Mouse (Mus musculus) stomach, postnatal 0 days (tissue): ENCODE data around the gene Zmpste24. TPM values are rescaled to one million over a fixed set of nuclear protein-coding genes. Genes with fewer than 3 reads are reported as not detected.

Experiments used
- ATAC-seq: fragments of 200-750 bp; cut with Nextera tagmentation; 2 replicates; pipeline ENCODE4 v1.8.0; 2017; ENCODE audit not compliant: low FRiP score, low TSS enrichment
- DNase-seq: peaks from one replicate; pipeline ENCODE4 v3.0.0-alpha.2; 2016; ENCODE audit warnings: low spot score
- H3K27ac ChIP-seq: fragments of 300-500 bp; sonication (generic); replicated peaks from 2 replicates; pipeline ENCODE4 v1.5.1; 2014; ENCODE audit warnings: mild to moderate bottlenecking, control low read depth
- H3K27me3 ChIP-seq: fragments of 300-500 bp; sonication (generic); 2 replicates; pipeline ENCODE4 v1.6.1; 2014; ENCODE audit warnings: low read length; ENCODE audit not compliant: control insufficient read depth, insufficient read depth
- H3K36me3 ChIP-seq: fragments of 300-500 bp; sonication (generic); 2 replicates; pipeline ENCODE4 v1.6.1; 2014; ENCODE audit warnings: low read length, mixed read lengths; ENCODE audit not compliant: control insufficient read depth, insufficient read depth
- H3K4me1 ChIP-seq: fragments of 300-500 bp; sonication (generic); replicated peaks from 2 replicates; pipeline ENCODE4 v1.6.1; 2014; ENCODE audit warnings: antibody characterized with exemption; ENCODE audit not compliant: control insufficient read depth, insufficient read depth
- H3K4me2 ChIP-seq: fragments of 300-500 bp; sonication (generic); replicated peaks from 2 replicates; pipeline ENCODE4 v1.6.1; 2014; ENCODE audit warnings: low read depth, mild to moderate bottlenecking, control low read depth, moderate library complexity
- H3K4me3 ChIP-seq: fragments of 300-500 bp; sonication (generic); 2 replicates; pipeline ENCODE4 v1.5.1; 2014; ENCODE audit warnings: low read depth, low read length, control low read depth
- H3K9ac ChIP-seq: fragments of 300-500 bp; sonication (generic); 2 replicates; pipeline ENCODE4 v1.6.1; 2014; ENCODE audit warnings: mild to moderate bottlenecking, low read length, control low read depth, mixed read lengths
- H3K9me3 ChIP-seq: fragments of 300-500 bp; sonication (generic); 2 replicates; pipeline ENCODE4 v1.6.1; 2016; ENCODE audit warnings: low read length; ENCODE audit not compliant: control insufficient read depth
- CTCF ChIP-seq: IDR thresholded peaks from 2 replicates; pipeline ENCODE4 v1.5.1; 2016; ENCODE audit warnings: antibody characterized with exemption, low read depth, mild to moderate bottlenecking, moderate library complexity
- EP300 ChIP-seq: optimal IDR thresholded peaks from 2 replicates; pipeline ENCODE3; 2016; ENCODE audit warnings: antibody characterized with exemption
- WGBS: fragments of 180-500 bp; shearing (Covaris S2); extraction: QIAGEN DNeasy Blood & Tissue Kit; methylation state at CpG from one replicate; pipeline ENCODE4 v1.1.7; 2014; 5-methylcytosine and 5-hydroxymethylcytosine counted together
- polyA plus RNA-seq: library from polyadenylated mRNA; unstranded; fragments of >200 nt; fragmentation: Nextera tagmentation; extraction: Ambion mirVana; gene quantifications from 2 replicates; pipeline ENCODE4 v1.2.1, GENCODE M21; 2015

The Zmpste24 gene
- polyA plus RNA-seq, 1 experiment from 2014 or later, result 22.7 TPM

DNA sequence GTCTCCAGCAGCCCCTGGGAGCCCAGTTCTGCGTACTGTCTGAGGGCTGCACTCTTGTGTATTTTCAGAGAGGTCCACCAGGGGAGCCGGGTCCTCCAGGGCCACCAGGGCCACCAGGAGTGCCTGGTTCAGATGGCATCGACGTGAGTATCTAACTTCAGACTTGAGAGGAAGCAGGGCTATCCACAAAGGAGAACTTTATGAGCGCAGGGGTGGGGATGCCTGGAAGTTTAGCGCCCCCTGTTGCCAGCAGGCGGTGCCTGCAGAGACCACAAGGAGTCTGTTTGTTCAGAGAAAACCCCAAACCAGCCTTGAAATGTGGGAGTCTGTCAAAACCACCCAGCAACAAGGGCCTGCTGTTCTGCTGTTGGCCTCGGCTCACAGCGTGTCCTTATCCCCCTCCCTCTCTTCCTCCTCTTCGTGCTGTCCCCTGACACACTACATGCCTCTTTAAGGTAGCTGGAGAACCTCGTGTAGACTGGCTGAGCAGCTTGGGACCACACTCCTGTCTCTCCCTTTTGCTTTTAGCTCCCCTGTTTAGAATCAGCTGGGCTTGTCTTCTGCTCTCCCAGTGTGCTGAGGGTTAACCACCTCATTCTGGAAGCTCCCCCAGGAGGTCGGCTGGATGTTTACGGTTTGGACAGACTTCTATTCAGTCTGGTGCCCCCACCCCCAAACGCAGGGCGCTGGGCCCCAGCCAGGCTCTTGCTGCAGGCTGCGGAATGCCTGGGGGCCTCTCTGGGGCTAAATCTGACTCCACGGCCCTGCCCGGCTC is 57.0 kb downstream of the Zmpste24 start:
- H3K9ac ChIP-seq, result 0 out of 2 replicates have a peak overlapping the region, but pooled peaks have one; percentile 3
- DNase-seq, result peak; percentile 66

GRCm38 (mm10) chr4:121040323-121040722 is 57.7 kb downstream of the Zmpste24 start:
- WGBS, result 55% methylated on average over 14 of the region's 14 CpGs

More for the DNA sequence above, 57.0 kb downstream of the Zmpste24 start:
- no peaks in the 10 kb centered on the region for H3K27me3 ChIP-seq
- 14% methylated on average over 18 of the region's 18 CpGs for WGBS
- TF ChIP-seq CTCF (peak; percentile 80), EP300 (no peak)
- H3K36me3 ChIP-seq, result no peaks in the 10 kb centered on the region
- no peak overlapping the region for H3K4me3 ChIP-seq
- H3K4me2 ChIP-seq, result peak overlapping the region; percentile 29
- peak overlapping the region; percentile 74 for H3K27ac ChIP-seq
- H3K4me1 ChIP-seq, result no peaks in the 10 kb centered on the region
- no peaks in the 10 kb centered on the region for H3K9me3 ChIP-seq
- ATAC-seq, result peak; percentile 72

GRCm38 (mm10) chr4:121039331-121040115 is 58.5 kb downstream of the Zmpste24 start, which contains the start of gene Col9a2:
Col9a2 (plus strand) TSS chr4:121039385.
- no peaks in the 10 kb centered on the region for H3K27me3 ChIP-seq
- H3K9ac ChIP-seq, result peak within 1 kb of the TSS; percentile 50
- H3K9me3 ChIP-seq, result no peaks in the 10 kb centered on the region
- no peaks in the 10 kb centered on the region for H3K36me3 ChIP-seq
- no peak for DNase-seq
- TF ChIP-seq CTCF (no peak), EP300 (no peak)
- peak within 1 kb of the TSS; percentile 38 for H3K4me3 ChIP-seq
- no peaks in the 10 kb centered on the region for H3K4me1 ChIP-seq
- 3% methylated on average over 45 of the region's 46 CpGs for whole genome bisulfite sequencing
- peak within 1 kb of the TSS; percentile 71 for H3K4me2 ChIP-seq
- no peak; the same call in 1 of the 2 replicates for ATAC-seq
- no peak within 1 kb of the TSS for H3K27ac ChIP-seq

More at GRCm38 (mm10) chr4:121040323-121040722, 57.7 kb downstream of the Zmpste24 start:
- TF ChIP-seq CTCF (no peak), EP300 (no peak)
- Histone ChIP-seq H3K27ac (no peak overlapping the region), H3K9ac (0 out of 2 replicates have a peak overlapping the region, but pooled peaks have one; percentile 50), H3K27me3 (no peaks in the 10 kb centered on the region), H3K4me2 (peak overlapping the region; percentile 71), H3K9me3 (no peaks in the 10 kb centered on the region), H3K4me3 (peak overlapping the region; percentile 38), H3K4me1 (no peaks in the 10 kb centered on the region), H3K36me3 (no peaks in the 10 kb centered on the region)
- DNase-seq (no peak), ATAC-seq (no peak)

- TF ChIP-seq EP300 (no peak), CTCF (peak; percentile 56)
- H3K27me3 ChIP-seq, result no peaks in the 10 kb centered on the region
- H3K9ac ChIP-seq, result no peak overlapping the region
Observed at GRCm38 (mm10) chr4:121033006-121033405, 65.0 kb downstream of the Zmpste24 start.

DNA sequence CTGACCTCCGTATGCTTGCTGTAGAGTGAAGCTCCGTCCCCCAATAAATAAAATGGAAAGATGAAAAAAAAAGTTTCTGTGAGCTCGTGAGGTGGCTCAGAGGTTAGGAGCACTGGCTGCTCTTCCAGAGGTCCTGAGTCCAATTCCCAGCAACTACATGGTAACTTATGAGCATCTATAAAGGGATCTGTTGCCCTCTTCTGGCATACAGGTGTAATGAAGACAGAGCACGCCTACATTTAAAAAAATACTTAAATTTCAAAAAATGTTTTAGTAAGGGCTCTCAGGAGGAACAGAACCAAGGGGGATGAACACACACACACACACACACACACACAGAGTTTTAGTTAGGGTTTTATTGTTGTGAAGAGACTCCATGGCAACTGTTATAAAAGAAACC is 66.6 kb downstream of the Zmpste24 start:
- WGBS, result 49% methylated on average over 4 of the region's 4 CpGs
- ATAC-seq, result no peak
- no peak overlapping the region for H3K4me2 ChIP-seq

More at GRCm38 (mm10) chr4:121033006-121033405, 65.0 kb downstream of the Zmpste24 start:
- WGBS, result 71% methylated on average over 2 of the region's 2 CpGs
- Histone ChIP-seq H3K36me3 (no peaks in the 10 kb centered on the region), H3K27ac (no peak overlapping the region), H3K4me3 (no peak overlapping the region), H3K4me1 (no peaks in the 10 kb centered on the region), H3K9me3 (no peaks in the 10 kb centered on the region), H3K4me2 (no peak overlapping the region)
- no peak for DNase-seq
- no peak for ATAC-seq

More for the DNA sequence above, 66.6 kb downstream of the Zmpste24 start:
- H3K9ac ChIP-seq, result no peak overlapping the region
- H3K27ac ChIP-seq, result no peak overlapping the region
- no peak for DNase-seq
- no peaks in the 10 kb centered on the region for H3K27me3 ChIP-seq
- H3K4me3 ChIP-seq, result no peak overlapping the region
- no peaks in the 10 kb centered on the region for H3K36me3 ChIP-seq
- no peaks in the 10 kb centered on the region for H3K4me1 ChIP-seq
- TF ChIP-seq EP300 (no peak), CTCF (peak; percentile 61)
- no peaks in the 10 kb centered on the region for H3K9me3 ChIP-seq
